7 mouse cellular contexts compared by ENCODE assay signal in the genomic region with DNA sequence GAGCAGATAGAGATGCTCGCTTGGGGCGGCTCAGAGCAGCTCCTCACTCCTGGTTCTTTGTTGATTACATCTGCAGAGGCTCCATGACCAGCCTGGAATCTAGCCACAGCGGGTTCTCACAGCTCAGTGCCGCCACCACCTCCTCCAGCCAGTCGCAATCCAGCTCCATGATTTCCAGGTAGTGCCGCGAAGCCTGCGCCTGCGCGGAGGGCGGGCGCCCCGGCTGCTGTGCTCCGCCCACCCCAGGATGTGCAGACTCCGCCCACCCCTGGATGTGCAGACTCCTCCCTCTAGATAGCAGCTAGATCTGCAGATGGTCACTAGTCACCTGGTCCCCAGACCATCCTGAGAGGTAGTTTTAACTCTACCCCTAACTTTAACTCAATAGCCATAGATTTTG. TPM values are rescaled to one million over a fixed set of nuclear protein-coding genes. Genes with fewer than 3 reads are reported as not detected.
A peak's percentile ranks its signal among the peaks of the same experiment; 100 is the strongest.
DNase-seq lines count a peak whose midpoint lies in the region; ATAC-seq lines count a peak whose summit lies in the region.

No protein-coding gene starts in this region.

- H3K27ac ChIP-seq in neural tube, embryonic 15.5 days (replicated peaks), result no peak overlapping the region
- no peak overlapping the region for H3K27ac ChIP-seq in forebrain, embryonic 11.5 days (ENCODE audit: low read depth, low read length)

- no peaks in the 10 kb centered on the region for H3K9me3 ChIP-seq in neural tube, embryonic 15.5 days (replicated peaks)
- no peaks in the 10 kb centered on the region for H3K9me3 ChIP-seq in forebrain, embryonic 11.5 days (ENCODE audit: control insufficient read depth, low read length)

- peaks cover 71% of the 10 kb centered on the region for H3K36me3 ChIP-seq in neural tube, embryonic 15.5 days
- no peaks in the 10 kb centered on the region for H3K36me3 ChIP-seq in forebrain, embryonic 11.5 days (ENCODE audit: control insufficient read depth, insufficient read depth, low read length)

- H3K9ac ChIP-seq in neural tube, embryonic 15.5 days (replicated peaks), result no peak overlapping the region
- no peak overlapping the region for H3K9ac ChIP-seq in forebrain, embryonic 11.5 days (ENCODE audit: low read length)

- H3K4me1 ChIP-seq in neural tube, embryonic 15.5 days, result peaks cover 27% of the 10 kb centered on the region
- peaks cover 3% of the 10 kb centered on the region for H3K4me1 ChIP-seq in forebrain, embryonic 11.5 days (replicated peaks; ENCODE audit: control insufficient read depth, insufficient read depth, low read length)

- H3K4me3 ChIP-seq in neural tube, embryonic 15.5 days (replicated peaks), result no peak overlapping the region
- H3K4me3 ChIP-seq in forebrain, embryonic 11.5 days (ENCODE audit: low read depth, low read length), result no peak overlapping the region

- ATAC-seq in neural tube, embryonic 15.5 days (ENCODE audit: low FRiP score), result no peak
- ATAC-seq in forebrain, embryonic 11.5 days (replicated peaks; ENCODE audit: low FRiP score), result peak; percentile 71

- peak; percentile 79 for DNase-seq in neural tube, embryonic 10.5 days (ENCODE audit: extremely low spot score, low spot score)
- DNase-seq in forebrain, embryonic 11.5 days (ENCODE audit: low spot score), result peak; percentile 91
- peak; percentile 73 for DNase-seq in kidney, postnatal 10 days
- peak; percentile 76 for DNase-seq in retina, postnatal 1 day
- DNase-seq in ovary, postnatal 36 days (ENCODE audit: low spot score), result no peak
- no peak for DNase-seq in frontal cortex, postnatal 25 days (ENCODE audit: low spot score in 2 of 2)

- no peak overlapping the region for H3K4me2 ChIP-seq in neural tube, embryonic 15.5 days
- no peak overlapping the region for H3K4me2 ChIP-seq in forebrain, embryonic 11.5 days (ENCODE audit: low read depth, low read length, severe bottlenecking)

- no peaks in the 10 kb centered on the region for H3K27me3 ChIP-seq in neural tube, embryonic 15.5 days (replicated peaks)
- H3K27me3 ChIP-seq in forebrain, embryonic 11.5 days (ENCODE audit: control insufficient read depth, insufficient read depth, low read length), result no peaks in the 10 kb centered on the region

- WGBS in neural tube, embryonic 15.5 days, result 17% methylated on average over 15 of the region's 15 CpGs
- WGBS in forebrain, embryonic 11.5 days, result 6% methylated on average over 15 of the region's 15 CpGs

RNA-seq across cellular contexts. Expression of gene Sec14l1, which starts 41.8 kb away (rescaled TPM):
- 52.0 and 52.1 TPM in 2 replicates for polyA plus RNA-seq in neural tube, embryonic 15.5 days (2015; fragmentation: Nextera tagmentation; extraction: Ambion mirVana)
- 36.8 and 40.6 TPM in 2 replicates for polyA plus RNA-seq in forebrain, embryonic 11.5 days (2014; fragmentation: Nextera tagmentation; extraction: Ambion mirVana)

RNA-seq across cellular contexts. Expression of gene Sept9, which starts 42.7 kb away (rescaled TPM):
- 92.2 and 119 TPM in 2 replicates for polyA plus RNA-seq in neural tube, embryonic 15.5 days (2015; fragmentation: Nextera tagmentation; extraction: Ambion mirVana)
- polyA plus RNA-seq in forebrain, embryonic 11.5 days (2014; fragmentation: Nextera tagmentation; extraction: Ambion mirVana), result 172 and 182 TPM in 2 replicates

Comparison
In these comparisons a context has a peak if more than half of its experiments do, and no peak if none do; other contexts are left out.
1. DNase-seq: peak in neural tube, embryonic 10.5 days (single experiment), forebrain, embryonic 11.5 days (single experiment), kidney, postnatal 10 days (single experiment) and retina, postnatal 1 day (single experiment); none in ovary, postnatal 36 days (single experiment) and frontal cortex, postnatal 25 days (0 of 2).